Mouse (Mus musculus) lung, embryonic 14.5 days (tissue): ENCODE data around the gene Csrnp3. TPM values are rescaled to one million over a fixed set of nuclear protein-coding genes. Genes with fewer than 3 reads are reported as not detected.
"Not testable (repeated sequence)": the region's sequence is repeated elsewhere in the genome, so short reads cannot be mapped to it uniquely, and the experiment has no call there.

Experiments used
- ATAC-seq: fragments of 200-750 bp; cut with Nextera tagmentation; 2 replicates; pipeline ENCODE4 v1.8.0; 2017; ENCODE audit warnings: mild to moderate bottlenecking, moderate TSS enrichment, moderate library complexity; ENCODE audit not compliant: insufficient read depth
- DNase-seq: peaks from one replicate; pipeline ENCODE4 v3.0.0-alpha.2; 2015
- H3K27ac ChIP-seq: fragments of 300-500 bp; sonication (generic); 2 replicates; pipeline ENCODE4 v1.5.1; 2014; ENCODE audit warnings: low read depth, mild to moderate bottlenecking, moderate library complexity
- H3K27me3 ChIP-seq: fragments of 300-500 bp; sonication (generic); 2 replicates; pipeline ENCODE4 v1.6.1; 2014; ENCODE audit warnings: low read length, control low read depth; ENCODE audit not compliant: insufficient read depth
- H3K36me3 ChIP-seq: fragments of 300-500 bp; sonication (generic); 2 replicates; pipeline ENCODE4 v1.6.1; 2014; ENCODE audit warnings: control low read depth; ENCODE audit not compliant: insufficient read depth
- H3K4me1 ChIP-seq: fragments of 300-500 bp; sonication (generic); 2 replicates; pipeline ENCODE4 v1.6.1; 2014; ENCODE audit warnings: antibody characterized with exemption, control low read depth; ENCODE audit not compliant: insufficient read depth
- H3K4me2 ChIP-seq: fragments of 300-500 bp; sonication (generic); 2 replicates; pipeline ENCODE4 v1.6.1; 2014; ENCODE audit warnings: mild to moderate bottlenecking
- H3K4me3 ChIP-seq: fragments of 300-500 bp; sonication (generic); 2 replicates; pipeline ENCODE4 v1.5.1; 2014; ENCODE audit warnings: low read depth, low read length
- H3K9ac ChIP-seq: fragments of 300-500 bp; sonication (generic); 2 replicates; pipeline ENCODE4 v1.6.1; 2014
- H3K9me3 ChIP-seq: fragments of 300-500 bp; sonication (generic); 2 replicates; pipeline ENCODE4 v1.6.1; 2016; ENCODE audit warnings: low read depth, low read length, control low read depth
- CTCF ChIP-seq: IDR thresholded peaks from 2 replicates; pipeline ENCODE4 v1.5.1; 2016; ENCODE audit warnings: antibody characterized with exemption, low read depth
- WGBS: fragments of 180-500 bp; shearing (Covaris S2); extraction: QIAGEN DNeasy Blood & Tissue Kit; methylation state at CpG from one replicate; pipeline ENCODE4 v1.1.7; 2014; 5-methylcytosine and 5-hydroxymethylcytosine counted together
- polyA plus RNA-seq: library from polyadenylated mRNA; unstranded; fragments of >200 nt; fragmentation: Nextera tagmentation; extraction: Ambion mirVana; gene quantifications from 2 replicates; pipeline ENCODE4 v1.2.1, GENCODE M21; 2014

The Csrnp3 gene
- polyA plus RNA-seq, 1 experiment from 2014 or later = 0.53 TPM

DNA sequence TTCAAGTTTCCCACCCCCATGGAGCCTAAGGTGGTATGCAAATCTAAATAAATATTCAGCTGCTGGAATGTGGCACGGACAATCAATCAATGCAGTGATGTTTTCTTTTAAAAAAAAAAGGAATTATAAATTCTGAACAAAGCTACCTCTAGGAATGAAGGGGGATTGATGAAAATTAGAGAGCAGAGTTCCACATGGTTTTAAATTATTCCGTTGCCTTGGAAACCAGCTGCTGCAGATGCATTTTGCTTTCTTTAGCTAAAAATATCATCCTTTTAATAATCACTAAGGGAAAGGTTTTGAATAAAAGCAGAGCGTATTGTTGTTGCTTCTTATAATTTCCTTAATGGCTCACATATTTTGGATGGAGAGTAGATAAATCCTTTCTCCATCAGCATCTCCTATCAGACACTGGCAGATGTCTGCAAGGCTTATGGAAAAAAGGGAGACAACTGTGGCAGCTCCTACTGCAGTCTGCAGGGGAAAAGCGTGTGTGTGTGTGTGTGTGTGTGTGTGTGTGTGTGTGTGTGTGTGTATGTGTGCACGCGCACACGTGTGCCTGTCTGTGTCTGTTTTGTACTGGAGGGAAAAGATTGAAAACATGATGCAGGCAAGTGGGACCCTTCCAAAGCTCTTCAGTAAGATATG lies 2.0 kb downstream of the Csrnp3 start:
- Histone ChIP-seq H3K4me2 (no peak overlapping the region), H3K9me3 (no peaks in the 10 kb centered on the region), H3K36me3 (no peaks in the 10 kb centered on the region), H3K4me1 (no peaks in the 10 kb centered on the region), H3K4me3 (no peak overlapping the region), H3K27me3 (no peaks in the 10 kb centered on the region), H3K27ac (no peak overlapping the region), H3K9ac (no peak overlapping the region)
- 39% methylated on average over 7 of the region's 7 CpGs for WGBS
- DNase-seq (no peak), ATAC-seq (no peak)
- TF ChIP-seq CTCF = no peak

DNA sequence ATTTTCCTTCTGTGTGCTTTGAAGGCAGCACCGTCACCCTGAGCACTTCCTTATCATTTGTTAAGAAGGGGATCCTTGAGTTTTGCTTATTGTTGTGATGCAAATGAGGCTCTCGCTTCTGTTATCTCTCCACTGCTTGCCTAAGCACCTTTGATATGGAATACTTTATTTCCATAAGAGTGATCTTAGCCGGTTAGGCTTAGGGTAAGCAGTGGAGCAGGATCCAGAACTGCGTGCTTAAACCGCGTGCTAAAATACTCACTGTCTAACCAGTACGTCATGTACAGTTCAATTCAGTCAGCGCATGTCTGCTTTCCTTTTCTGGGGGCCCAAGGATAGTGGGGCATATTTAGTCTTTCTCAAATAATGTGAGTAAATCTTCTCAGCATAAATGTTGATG lies 3.1 kb downstream of the Csrnp3 start:
- no peak for TF ChIP-seq CTCF
- H3K27ac ChIP-seq = no peak overlapping the region
- 50% methylated on average over 8 of the region's 8 CpGs for WGBS

DNA sequence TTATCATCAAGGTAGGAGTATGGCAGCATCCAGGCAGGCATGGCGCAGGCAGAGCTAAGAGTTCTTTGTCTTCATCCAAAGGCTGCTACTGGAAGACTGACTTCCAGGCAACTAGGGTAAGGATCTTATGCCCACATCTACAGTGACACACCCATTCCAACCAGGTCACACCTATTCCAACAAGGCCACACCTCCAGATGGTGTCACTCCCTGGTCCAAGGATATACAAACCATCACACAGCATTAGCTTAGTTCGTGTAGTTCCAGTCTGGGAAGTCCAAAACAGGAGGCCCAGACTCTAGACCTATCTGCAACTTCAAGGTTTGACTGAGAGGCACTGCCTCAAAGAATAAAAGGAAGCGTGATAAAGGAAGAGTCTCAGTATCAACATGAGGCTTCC lies 4.7 kb downstream of the Csrnp3 start:
- H3K27ac ChIP-seq, H3K9ac ChIP-seq, H3K4me1 ChIP-seq, H3K9me3 ChIP-seq, H3K4me2 ChIP-seq, H3K4me3 ChIP-seq, H3K27me3 ChIP-seq, ATAC-seq, DNase-seq, H3K36me3 ChIP-seq: not testable (repeated sequence)
- WGBS = 91% methylated on average over 3 of the region's 3 CpGs

More for the DNA sequence above, 3.1 kb downstream of the Csrnp3 start:
- no peak overlapping the region for H3K9ac ChIP-seq
- ATAC-seq (no peak), DNase-seq (no peak)
- H3K27me3 ChIP-seq = no peaks in the 10 kb centered on the region
- no peak overlapping the region for H3K4me2 ChIP-seq
- no peaks in the 10 kb centered on the region for H3K4me1 ChIP-seq
- no peaks in the 10 kb centered on the region for H3K9me3 ChIP-seq
- no peak overlapping the region for H3K4me3 ChIP-seq
- H3K36me3 ChIP-seq = no peaks in the 10 kb centered on the region

DNA sequence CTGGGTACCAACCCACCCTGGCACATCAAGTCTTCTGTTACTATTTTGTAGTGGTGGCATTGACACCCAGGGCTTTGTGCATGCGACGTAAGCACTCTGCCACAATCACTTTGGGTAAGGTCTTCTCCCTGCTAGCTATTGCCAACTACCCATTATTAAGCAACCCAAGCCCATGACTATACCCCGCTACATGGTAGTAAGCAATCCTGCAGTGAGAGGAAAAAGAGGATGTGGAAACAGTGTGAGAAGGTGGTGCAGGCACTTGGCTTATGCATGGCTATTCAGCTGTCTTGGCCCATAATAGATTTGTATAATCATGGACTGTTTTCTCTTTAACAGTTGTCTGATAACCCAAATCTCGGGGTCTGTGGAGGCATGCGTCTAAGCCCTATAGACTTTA lies 11.2 kb downstream of the Csrnp3 start:
- H3K27me3 ChIP-seq = no peaks in the 10 kb centered on the region
- no peak for TF ChIP-seq CTCF

DNA sequence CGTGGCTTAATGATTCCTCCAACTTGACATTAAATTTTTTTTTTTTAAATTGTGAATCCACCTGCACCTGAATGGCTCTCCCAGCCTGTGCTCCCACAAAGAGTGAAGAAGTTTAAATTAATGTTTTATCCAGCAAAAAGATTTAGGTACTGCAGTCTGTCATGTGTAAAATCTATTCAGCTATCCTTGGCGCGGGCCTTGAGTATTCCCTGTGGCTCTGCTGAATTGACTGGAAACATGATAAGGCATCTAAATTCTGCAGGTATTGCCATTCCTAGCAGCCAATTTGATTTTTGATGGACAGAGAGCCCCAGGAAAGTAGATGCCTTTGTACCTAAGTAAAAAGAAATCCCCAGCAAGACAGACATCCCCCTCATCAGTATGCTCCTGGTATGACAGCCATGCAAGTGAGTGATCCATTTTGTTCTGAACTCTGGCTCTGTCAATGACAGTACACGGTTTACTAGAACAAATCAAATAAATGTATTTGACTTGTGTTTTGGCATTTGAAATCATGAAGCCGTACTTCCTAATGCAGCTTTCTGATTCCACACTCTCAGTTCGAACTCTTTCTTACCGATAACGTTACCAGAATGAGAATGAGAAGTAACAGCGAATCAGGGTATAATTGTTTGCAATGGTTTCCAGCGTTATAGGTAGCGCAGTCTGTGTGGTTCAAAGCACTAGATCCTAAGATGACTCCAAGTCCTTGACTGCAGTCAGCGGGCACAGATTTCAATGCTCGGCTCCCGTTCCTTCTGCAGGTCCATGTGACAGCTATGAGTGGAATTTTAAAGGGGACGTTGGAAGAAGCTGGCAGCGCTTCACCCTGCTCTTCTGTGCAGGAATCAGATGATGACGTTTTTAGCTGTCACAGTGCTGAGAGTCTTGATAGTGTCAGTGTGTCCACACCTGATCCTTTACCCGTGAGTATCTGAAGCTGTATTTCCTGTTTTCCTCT lies 14.5 kb downstream of the Csrnp3 start:
- Histone ChIP-seq H3K9ac (no peak overlapping the region), H3K36me3 (no peaks in the 10 kb centered on the region), H3K4me3 (no peak overlapping the region), H3K27me3 (no peaks in the 10 kb centered on the region), H3K27ac (no peak overlapping the region), H3K9me3 (no peaks in the 10 kb centered on the region), H3K4me1 (no peaks in the 10 kb centered on the region), H3K4me2 (no peak overlapping the region)
- no peak for TF ChIP-seq CTCF
- no peak for DNase-seq
- WGBS = 77% methylated on average over 18 of the region's 18 CpGs
- ATAC-seq = no peak

More for the DNA sequence above, 11.2 kb downstream of the Csrnp3 start:
- DNase-seq = no peak
- ATAC-seq = no peak
- Histone ChIP-seq H3K4me1 (no peaks in the 10 kb centered on the region), H3K9me3 (no peaks in the 10 kb centered on the region), H3K9ac (no peak overlapping the region), H3K4me2 (no peak overlapping the region), H3K36me3 (no peaks in the 10 kb centered on the region), H3K27ac (no peak overlapping the region), H3K4me3 (no peak overlapping the region)
- WGBS = 87% methylated on average over 5 of the region's 5 CpGs

DNA sequence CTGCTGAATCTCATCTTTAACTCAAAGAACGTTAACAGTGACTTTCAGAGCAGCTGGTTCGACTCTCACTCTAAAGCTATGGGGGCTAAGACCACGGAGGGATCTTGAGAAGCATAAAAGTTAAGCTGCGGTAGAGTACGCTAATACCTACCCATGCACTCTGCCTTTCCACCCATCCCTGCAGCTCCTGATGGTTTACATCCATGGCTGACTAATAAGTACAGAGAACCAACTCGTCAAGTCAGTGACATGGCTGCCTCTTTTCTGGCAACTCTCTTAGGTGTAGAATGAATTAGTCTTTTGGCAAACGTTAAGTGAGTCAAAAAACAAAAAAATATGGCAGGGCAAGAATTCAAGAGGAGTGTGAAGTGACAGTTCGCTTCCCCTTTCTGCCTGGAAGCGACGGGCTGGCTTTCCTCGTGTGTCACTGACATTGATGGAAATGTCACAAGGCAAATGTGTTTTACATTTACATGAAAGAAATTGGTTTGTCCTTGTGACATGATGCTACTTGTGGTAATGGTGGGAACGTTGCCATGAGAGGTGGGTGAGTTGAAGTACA lies 19.3 kb downstream of the Csrnp3 start:
- DNase-seq (no peak), ATAC-seq (no peak)
- no peak overlapping the region for H3K27ac ChIP-seq
- no peaks in the 10 kb centered on the region for H3K4me1 ChIP-seq
- no peaks in the 10 kb centered on the region for H3K36me3 ChIP-seq
- H3K4me2 ChIP-seq = no peak overlapping the region
- H3K27me3 ChIP-seq = no peaks in the 10 kb centered on the region
- WGBS = 57% methylated on average over 12 of the region's 12 CpGs
- H3K9ac ChIP-seq = no peak overlapping the region
- H3K9me3 ChIP-seq = no peaks in the 10 kb centered on the region
- TF ChIP-seq CTCF = no peak
- H3K4me3 ChIP-seq = no peak overlapping the region

DNA sequence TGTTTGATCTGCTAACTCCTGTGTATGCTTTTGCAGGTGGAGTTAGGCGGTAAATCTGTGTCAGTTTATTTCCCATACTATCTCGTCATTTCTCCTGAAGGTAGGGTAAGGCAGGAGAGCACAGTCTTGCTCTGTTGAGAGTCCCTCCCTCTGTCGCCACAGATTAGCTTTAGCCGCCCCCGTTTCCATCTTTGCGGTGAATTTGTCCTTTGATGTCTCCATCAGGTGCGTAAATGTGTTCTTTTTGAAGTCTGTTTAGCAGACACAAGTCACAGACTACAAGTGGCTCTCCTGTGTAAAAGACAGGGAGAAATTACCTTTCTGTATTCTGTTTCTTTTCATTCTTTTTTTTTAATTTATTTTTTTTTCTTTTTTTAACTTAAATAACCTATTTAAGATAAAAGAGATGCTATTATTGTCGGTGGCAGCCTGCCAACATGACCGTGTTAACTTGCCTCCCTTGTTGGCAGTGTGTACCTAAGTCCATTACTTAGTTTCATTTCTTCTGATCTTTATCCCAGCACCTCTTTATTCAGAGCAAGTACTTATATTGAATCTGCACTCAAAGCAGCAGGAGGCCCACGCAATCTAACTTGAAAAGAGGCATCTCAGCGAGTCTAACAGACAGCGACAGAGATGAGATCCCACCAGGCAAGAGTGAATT lies 25.5 kb downstream of the Csrnp3 start:
- Histone ChIP-seq H3K27ac (no peak overlapping the region), H3K4me3 (no peak overlapping the region), H3K9me3 (no peaks in the 10 kb centered on the region), H3K9ac (no peak overlapping the region), H3K4me1 (no peaks in the 10 kb centered on the region), H3K4me2 (no peak overlapping the region), H3K27me3 (no peaks in the 10 kb centered on the region), H3K36me3 (no peaks in the 10 kb centered on the region)
- no peak for TF ChIP-seq CTCF
- ATAC-seq = peak; percentile 24; the same call in 1 of the 2 replicates
- DNase-seq = peak; percentile 55
- WGBS = 49% methylated on average over 12 of the region's 12 CpGs
